ENCODE assay signal across 10 mouse cellular contexts in genomic region chr7:79555368-79556034, GRCm38 (mm10).
DNase-seq lines count a peak whose midpoint lies in the region; ATAC-seq and TF ChIP-seq lines count a peak whose summit lies in the region.
"Had no signal": no experiment of that assay in that cellular context is flagged by ENCODE, and none has a peak within 500 bp of the region (broad histone marks: within the 10 kb centered on the region; RNA-seq: fewer than 3 reads in every experiment).

No protein-coding gene starts in this region.

- no peak for ATAC-seq in lung, embryonic 14.5 days (ENCODE audit: insufficient read depth)
- ATAC-seq in midbrain, embryonic 15.5 days (replicated peaks) = no peak
- ATAC-seq in erythroblast, adult 5-6 weeks (replicated peaks; ENCODE audit: low FRiP score, poor library complexity, severe bottlenecking) = no peak
- no peak for ATAC-seq in activated CD4-positive, CD25-positive, alpha-beta regulatory T cell, adult 4 months

- H3K4me1 ChIP-seq in lung, embryonic 14.5 days (ENCODE audit: insufficient read depth) = no peaks in the 10 kb centered on the region
- H3K4me1 ChIP-seq in lung, adult 2 months (ENCODE audit: control insufficient read depth, insufficient read depth, low read length) = no peaks in the 10 kb centered on the region
- H3K4me1 ChIP-seq in midbrain, embryonic 15.5 days = peaks cover 8% of the 10 kb centered on the region; the same call in 1 of the 2 replicates
- H3K4me1 ChIP-seq: limb, embryonic 13.5 days had no signal

- no peaks in the 10 kb centered on the region for H3K9me3 ChIP-seq in lung, embryonic 14.5 days (ENCODE audit: low read depth, low read length)
- no peaks in the 10 kb centered on the region for H3K9me3 ChIP-seq in midbrain, embryonic 15.5 days
- H3K9me3 ChIP-seq: limb, embryonic 13.5 days had no signal

- peaks cover 62% of the 10 kb centered on the region for H3K27me3 ChIP-seq in lung, embryonic 14.5 days (ENCODE audit: insufficient read depth, low read length)
- H3K27me3 ChIP-seq in midbrain, embryonic 15.5 days (replicated peaks) = peaks cover 46% of the 10 kb centered on the region

- 3% methylated on average over 25 of the region's 25 CpGs for WGBS in lung, embryonic 14.5 days
- 4% methylated on average over 25 of the region's 25 CpGs for WGBS in lung, adult 2 months
- WGBS in midbrain, embryonic 15.5 days = 9% methylated on average over 25 of the region's 25 CpGs

- TF ChIP-seq CTCF in lung, embryonic 14.5 days (IDR thresholded peaks at IDR 0.05; ENCODE audit: low read depth) = no peak
- no peak for TF ChIP-seq CTCF in lung, adult 2 months (IDR thresholded peaks at IDR 0.05; ENCODE audit: insufficient read depth, low read length)

- H3K36me3 ChIP-seq in lung, embryonic 14.5 days (ENCODE audit: insufficient read depth) = no peaks in the 10 kb centered on the region
- no peaks in the 10 kb centered on the region for H3K36me3 ChIP-seq in midbrain, embryonic 15.5 days (replicated peaks)
- H3K36me3 ChIP-seq: limb, embryonic 13.5 days had no signal

- no peak overlapping the region for H3K4me3 ChIP-seq in lung, embryonic 14.5 days (ENCODE audit: low read depth, low read length)
- no peak overlapping the region for H3K4me3 ChIP-seq in lung, adult 2 months (replicated peaks; ENCODE audit: extremely low read depth, low read depth, low read length)
- H3K4me3 ChIP-seq in midbrain, embryonic 15.5 days = no peak overlapping the region
- H3K4me3 ChIP-seq: limb, embryonic 13.5 days had no signal

- H3K4me2 ChIP-seq in lung, embryonic 14.5 days = no peak overlapping the region
- H3K4me2 ChIP-seq in midbrain, embryonic 15.5 days = peak overlapping the region; percentile 20; the same call in 1 of the 2 replicates
- H3K4me2 ChIP-seq: limb, embryonic 13.5 days had no signal

- no peak overlapping the region for H3K9ac ChIP-seq in lung, embryonic 14.5 days
- no peak overlapping the region for H3K9ac ChIP-seq in midbrain, embryonic 15.5 days
- H3K9ac ChIP-seq: limb, embryonic 13.5 days had no signal

- no peak for TF ChIP-seq POLR2A in lung, adult 2 months (IDR thresholded peaks at IDR 0.05; ENCODE audit: borderline replicate concordance, extremely low read depth, low read depth, low read length)

- DNase-seq in adrenal gland, postnatal 10 days = peak; percentile 70
- DNase-seq in adrenal gland, postnatal 4 days (ENCODE audit: low spot score in 2 of 2) = no peak
- peak; percentile 92 for DNase-seq in lung, embryonic 14.5 days
- DNase-seq in lung, adult 2 months = no peak
- DNase-seq in c-Kit-positive CD71-negative TER-119-negative erythroid progenitor cells, embryonic 14.5 days (ENCODE audit: low read depth) = peak; percentile 28
- DNase-seq: B cell, adult 2 months had no signal

- H3K27ac ChIP-seq in lung, embryonic 14.5 days (ENCODE audit: low read depth) = no peak overlapping the region
- H3K27ac ChIP-seq in midbrain, embryonic 15.5 days = no peak overlapping the region
- H3K27ac ChIP-seq: limb, embryonic 13.5 days had no signal

Comparison
In these comparisons a context has a peak if more than half of its experiments do, and no peak if none do; other contexts are left out.
1. DNase-seq: peak in adrenal gland, postnatal 10 days (single experiment), lung, embryonic 14.5 days (single experiment) and c-Kit-positive CD71-negative TER-119-negative erythroid progenitor cells, embryonic 14.5 days (single experiment); none in adrenal gland, postnatal 4 days (0 of 2) and lung, adult 2 months (single experiment).